Mouse (Mus musculus) liver, postnatal 0 days (tissue): ENCODE measurements around the gene Cav2. TPM values are rescaled to one million over a fixed set of nuclear protein-coding genes. Genes with fewer than 3 reads are reported as not detected.

Experiments
- ATAC-seq: fragments of 200-750 bp; cut with Nextera tagmentation; 2 replicates; pipeline ENCODE4 v1.8.0; 2017; ENCODE audit warnings: mild to moderate bottlenecking, moderate library complexity
- DNase-seq: peaks from one replicate; pipeline ENCODE4 v3.0.0-alpha.2; 2016
- H3K27ac ChIP-seq: fragments of 300-500 bp; sonication (generic); 2 replicates; pipeline ENCODE4 v1.5.1; 2014; ENCODE audit warnings: antibody characterized with exemption, moderate library complexity, mild to moderate bottlenecking, low read depth
- H3K27me3 ChIP-seq: fragments of 300-500 bp; sonication (generic); 2 replicates; pipeline ENCODE4 v1.6.1; 2014; ENCODE audit warnings: low read length, control low read depth, mixed read lengths; ENCODE audit not compliant: insufficient read depth
- H3K36me3 ChIP-seq: fragments of 300-500 bp; sonication (generic); replicated peaks from 2 replicates; pipeline ENCODE4 v1.6.1; 2014; ENCODE audit warnings: mild to moderate bottlenecking, control low read depth, low read length, moderate library complexity, mixed read lengths; ENCODE audit not compliant: insufficient read depth
- H3K4me1 ChIP-seq: fragments of 300-500 bp; sonication (generic); 2 replicates; pipeline ENCODE4 v1.6.1; 2014; ENCODE audit warnings: antibody characterized with exemption, mild to moderate bottlenecking, control low read depth; ENCODE audit not compliant: insufficient read depth
- H3K4me2 ChIP-seq: fragments of 300-500 bp; sonication (generic); 2 replicates; pipeline ENCODE4 v1.6.1; 2014; ENCODE audit warnings: low read depth, mild to moderate bottlenecking, low read length, moderate library complexity, mixed read lengths
- H3K4me3 ChIP-seq: fragments of 300-500 bp; sonication (generic); 2 replicates; pipeline ENCODE4 v1.5.1; 2014; ENCODE audit warnings: low read depth, low read length
- H3K9ac ChIP-seq: fragments of 300-500 bp; sonication (generic); replicated peaks from 2 replicates; pipeline ENCODE4 v1.6.1; 2014; ENCODE audit warnings: mild to moderate bottlenecking, moderate library complexity
- H3K9me3 ChIP-seq: fragments of 300-500 bp; sonication (generic); 2 replicates; pipeline ENCODE4 v1.6.1; 2016; ENCODE audit warnings: mild to moderate bottlenecking, control low read depth, low read length, mixed read lengths
- CTCF ChIP-seq: sonication (generic); IDR thresholded peaks from 2 replicates; pipeline ENCODE4 v1.5.1; 2016; ENCODE audit warnings: antibody characterized with exemption, low read depth
- EP300 ChIP-seq: IDR thresholded peaks from 2 replicates; pipeline ENCODE4 v1.6.1; 2016; ENCODE audit warnings: antibody characterized with exemption, low read depth, mild to moderate bottlenecking
- WGBS: fragments of 180-500 bp; shearing (Covaris S2); extraction: QIAGEN DNeasy Blood & Tissue Kit; methylation state at CpG from one replicate; pipeline ENCODE4 v1.1.7; 2014; ENCODE audit not compliant: insufficient replicate concordance; 5-methylcytosine and 5-hydroxymethylcytosine counted together
- polyA plus RNA-seq: library from polyadenylated mRNA; unstranded; fragments of >200 nt; fragmentation: Nextera tagmentation; extraction: Ambion mirVana; gene quantifications from 2 replicates; pipeline ENCODE4 v1.2.1, GENCODE M21; 2015

Cav2 gene
- polyA plus RNA-seq, 1 experiment from 2014 or later: 4.7 TPM

DNA sequence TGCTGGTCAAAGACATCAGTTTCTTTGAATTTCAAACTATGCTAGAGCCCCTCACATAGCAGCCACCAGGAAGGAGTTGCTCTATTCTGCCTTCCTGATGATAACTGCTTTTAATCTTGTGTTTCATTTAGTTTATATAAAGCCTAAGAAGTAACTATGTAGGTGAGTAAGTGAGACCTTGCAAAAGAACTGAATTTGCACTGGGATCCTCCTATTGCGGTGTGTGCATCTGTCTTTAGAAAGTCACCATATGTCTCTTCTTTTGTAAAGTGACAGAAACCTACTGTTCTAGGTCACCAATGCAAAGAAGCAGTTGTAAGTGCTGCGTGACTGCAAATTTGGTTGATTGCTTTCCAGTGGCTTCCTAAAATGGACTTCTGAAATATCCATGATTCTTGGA, 56.7 kb downstream of the Cav2 start:
- WGBS: 88% methylated on average over 2 of the region's 2 CpGs
- no peaks in the 10 kb centered on the region for H3K36me3 ChIP-seq

More for the DNA sequence above, 56.7 kb downstream of the Cav2 start:
- TF ChIP-seq CTCF (no peak), EP300 (no peak)
- Histone ChIP-seq H3K4me1 (no peaks in the 10 kb centered on the region; the same call in 1 of the 2 replicates), H3K4me3 (no peak overlapping the region), H3K27me3 (no peaks in the 10 kb centered on the region), H3K27ac (no peak overlapping the region), H3K9ac (no peak overlapping the region), H3K4me2 (no peak overlapping the region), H3K9me3 (no peaks in the 10 kb centered on the region)
- ATAC-seq (no peak), DNase-seq (no peak)

Other genes starting within 250 kb of the Cav2 start
- gene Tes, start 216.0 kb upstream of the Cav2 start, polyA plus RNA-seq: 7.7 and 8.0 TPM in 2 replicates
- gene Cav1, start 25.1 kb downstream of the Cav2 start, polyA plus RNA-seq: 6.9 and 7.3 TPM in 2 replicates
- 7.2 and 8.2 TPM in 2 replicates for gene Met, start 182.6 kb downstream of the Cav2 start, polyA plus RNA-seq